Mouse (Mus musculus): ENCODE data around the gene Socs7.

The Socs7 gene

GRCm38 (mm10) chr11:97416637-97417035, 54.3 kb downstream of the Socs7 start:
- no peak for DNase-seq (ENCODE audit: low spot score in 2 of 2)

DNA sequence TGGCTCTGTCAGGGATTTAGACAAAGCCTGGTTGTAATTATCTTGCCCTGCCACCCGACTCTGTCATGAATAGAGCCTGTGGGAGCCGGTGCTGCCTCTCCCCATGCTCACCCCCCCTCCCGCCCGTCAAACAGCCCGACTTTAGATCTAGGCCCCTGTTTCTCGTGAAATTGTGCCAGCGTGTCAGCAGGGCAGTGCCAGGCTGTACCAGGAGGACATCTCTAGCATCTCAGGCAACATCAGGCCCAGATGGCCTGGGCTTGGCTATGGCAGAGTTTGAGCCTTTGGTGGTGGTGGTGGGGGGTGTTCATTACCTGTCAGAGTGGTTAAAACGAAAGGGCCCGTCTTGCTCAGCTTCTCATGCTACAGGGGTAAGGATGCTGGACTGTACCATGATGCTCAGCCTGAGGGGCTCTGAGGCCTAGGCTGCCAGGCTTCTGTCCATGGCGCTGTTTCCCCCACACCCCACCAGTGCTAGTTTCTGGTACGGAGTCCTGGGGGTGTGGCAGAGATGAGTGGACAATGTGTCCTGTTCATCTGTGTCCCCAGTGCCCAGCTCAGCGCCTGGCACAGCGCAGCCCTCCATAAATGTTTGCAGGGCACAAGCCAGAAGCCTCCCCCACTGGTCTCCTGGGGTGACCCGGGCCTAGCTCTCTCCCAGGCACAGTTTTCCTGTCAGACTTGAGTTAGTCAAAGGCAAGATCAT, 56.6 kb downstream of the Socs7 start:
- peak in 1 of 2 experiments; percentile 63 for DNase-seq (ENCODE audit: low spot score in 2 of 2)

- DNase-seq (ENCODE audit: low spot score in 2 of 2): no peak
These were observed 57.2 kb downstream of the Socs7 start for GRCm38 (mm10) chr11:97419540-97419900.

DNA sequence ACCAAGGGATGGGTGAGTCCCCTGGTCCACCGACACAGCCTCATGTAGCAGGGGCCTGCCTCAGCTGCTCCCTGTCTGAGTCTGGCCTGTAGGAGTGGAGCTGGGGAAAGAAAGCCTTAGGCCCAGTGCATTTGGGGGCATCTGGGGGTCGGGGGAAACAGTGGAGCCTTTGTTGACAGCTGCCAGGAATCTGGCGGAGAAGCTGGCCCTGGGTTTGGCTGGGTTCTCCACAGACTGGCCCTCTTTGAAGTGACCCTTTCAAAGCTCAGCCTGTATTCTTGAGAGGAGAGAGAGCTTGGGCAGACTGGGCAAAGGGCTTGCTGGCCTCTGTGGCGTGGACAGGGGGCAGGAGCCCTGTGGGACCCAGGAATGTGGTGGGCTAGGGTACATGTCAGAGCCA, 60.2 kb downstream of the Socs7 start:
- peak in 1 of 2 experiments; percentile 70 for DNase-seq (ENCODE audit: low spot score in 2 of 2)

- no peak for DNase-seq (ENCODE audit: low spot score in 2 of 2)
These were observed 61.8 kb downstream of the Socs7 start for GRCm38 (mm10) chr11:97424092-97424692.

GRCm38 (mm10) chr11:97424802-97425201, 62.5 kb downstream of the Socs7 start:
- DNase-seq (ENCODE audit: low spot score in 2 of 2): no peak

DNA sequence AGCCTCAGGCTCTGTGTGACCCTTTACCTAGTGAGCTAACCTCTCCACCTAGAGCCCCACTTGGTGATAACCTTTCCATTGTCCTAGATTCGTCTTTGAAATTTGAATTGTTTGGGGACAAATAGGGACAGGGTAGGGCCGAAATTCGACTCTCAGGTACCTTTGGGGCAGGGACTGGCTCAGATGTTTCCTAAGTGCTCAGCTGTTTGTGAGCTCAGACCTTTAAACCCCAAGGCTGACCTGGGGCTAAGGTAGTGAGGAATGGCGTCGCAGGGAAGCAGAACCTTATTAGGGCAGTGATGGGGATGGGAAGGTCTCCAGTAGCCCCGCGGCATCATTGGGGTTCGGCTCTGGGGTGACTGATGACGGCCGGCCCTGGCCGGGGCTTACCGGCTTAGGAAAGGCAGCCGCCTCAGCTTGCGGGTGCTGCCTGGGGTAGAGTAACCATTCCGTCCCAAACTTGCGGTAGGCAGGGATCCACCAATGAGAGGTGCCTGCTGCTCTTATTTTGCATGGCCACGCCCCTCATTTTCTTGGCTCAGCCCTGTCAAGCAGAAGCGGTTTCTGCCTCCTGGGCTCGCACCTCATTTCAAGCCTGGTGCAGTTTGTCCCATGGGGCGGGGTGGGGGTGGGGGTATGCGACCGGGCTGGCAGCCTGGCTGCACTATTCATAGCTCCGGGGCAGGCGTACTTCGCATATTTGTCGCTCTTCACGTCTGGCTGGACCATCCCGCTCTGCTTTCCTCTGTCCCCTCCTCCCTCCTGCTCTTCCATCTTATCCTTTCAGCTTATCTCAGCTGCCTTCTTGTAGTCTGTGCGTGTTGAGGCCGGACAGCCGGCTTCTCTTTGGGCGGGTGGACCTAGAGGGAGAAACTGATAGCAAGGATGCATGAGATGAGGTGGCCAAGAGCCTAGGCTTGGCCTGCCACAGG, 65.7 kb downstream of the Socs7 start:
- peak in 1 of 2 experiments; percentile 66 for DNase-seq (ENCODE audit: low spot score in 2 of 2)

GRCm38 (mm10) chr11:97428726-97429077, 66.4 kb downstream of the Socs7 start:
- no peak for DNase-seq (ENCODE audit: low spot score in 2 of 2)

- DNase-seq (ENCODE audit: low spot score in 2 of 2): no peak
These were observed 67.3 kb downstream of the Socs7 start for GRCm38 (mm10) chr11:97429615-97430014.

DNA sequence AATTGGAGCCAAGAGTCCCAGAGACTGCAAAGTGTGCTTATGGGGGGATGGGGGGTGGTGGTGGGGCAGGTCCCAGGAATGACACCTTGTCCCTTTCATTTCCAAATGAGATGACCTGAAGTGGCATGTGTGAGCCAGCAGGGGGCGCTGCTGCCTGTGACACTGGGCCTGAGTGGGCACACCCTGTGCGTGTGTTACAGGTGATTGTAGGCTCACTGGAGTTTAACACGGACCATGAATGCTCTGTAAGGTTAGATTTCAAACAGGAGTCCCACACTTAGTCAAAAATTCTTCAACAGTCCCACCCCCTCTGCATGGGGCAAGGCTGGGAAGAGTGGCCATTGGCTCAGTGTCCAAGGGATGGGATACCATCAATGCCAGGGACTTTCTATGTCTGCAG, 69.7 kb downstream of the Socs7 start:
- no peak for DNase-seq (ENCODE audit: low spot score in 2 of 2)

DNA sequence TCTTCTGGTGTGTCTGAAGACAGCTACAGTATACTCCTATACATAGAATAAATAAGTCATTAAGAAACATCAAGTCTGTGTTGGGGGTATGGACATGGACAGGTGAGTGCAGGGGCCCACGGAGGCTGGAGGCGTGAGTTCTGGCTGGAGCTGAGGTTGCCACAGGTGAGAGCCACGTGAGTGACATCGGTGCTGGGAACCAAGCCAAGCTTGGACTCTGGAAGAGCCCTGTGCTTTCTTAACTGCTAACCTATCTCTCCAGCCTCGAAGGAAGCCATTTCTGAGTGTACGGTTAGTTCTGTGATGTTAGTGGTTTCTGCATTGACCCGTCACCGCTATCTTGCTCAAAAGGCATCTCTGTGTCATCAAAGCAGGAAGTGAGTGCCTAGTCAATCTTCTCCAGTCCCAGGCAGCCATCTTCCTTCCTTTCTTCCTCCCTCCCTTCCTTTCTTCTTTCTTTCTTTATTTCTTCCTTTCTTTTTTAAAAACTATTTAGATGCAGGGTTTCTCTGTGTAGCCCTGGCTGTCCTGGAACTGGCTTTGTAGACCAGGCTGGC, 70.7 kb downstream of the Socs7 start:
- DNase-seq (ENCODE audit: low spot score in 2 of 2): no peak

DNA sequence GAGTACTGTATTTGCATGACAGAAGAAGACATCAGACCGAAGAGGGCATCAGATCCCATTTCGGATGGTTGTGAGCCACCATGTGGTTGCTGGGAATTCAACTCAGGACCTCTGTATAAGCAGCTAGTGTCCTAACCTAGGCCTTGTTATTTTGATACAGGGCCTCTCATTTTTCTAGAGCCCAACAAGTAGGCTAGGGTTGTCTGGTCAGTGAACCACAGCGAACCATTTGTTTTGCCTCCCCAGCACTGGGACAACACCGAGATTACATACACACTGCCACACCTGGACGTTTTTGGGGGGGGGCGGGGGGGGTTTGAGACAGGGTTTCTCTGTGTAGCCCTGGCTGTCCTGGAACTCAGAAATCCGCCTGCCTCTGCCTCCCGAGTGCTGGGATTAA, 71.8 kb downstream of the Socs7 start:
- DNase-seq (ENCODE audit: low spot score in 2 of 2): no peak

- peak in 1 of 2 experiments; percentile 58 for DNase-seq (ENCODE audit: low spot score in 2 of 2)
These were observed 72.5 kb downstream of the Socs7 start for GRCm38 (mm10) chr11:97434704-97435454.

- DNase-seq (ENCODE audit: low spot score in 2 of 2): no peak
These were observed 73.6 kb downstream of the Socs7 start for GRCm38 (mm10) chr11:97435808-97436491.

DNA sequence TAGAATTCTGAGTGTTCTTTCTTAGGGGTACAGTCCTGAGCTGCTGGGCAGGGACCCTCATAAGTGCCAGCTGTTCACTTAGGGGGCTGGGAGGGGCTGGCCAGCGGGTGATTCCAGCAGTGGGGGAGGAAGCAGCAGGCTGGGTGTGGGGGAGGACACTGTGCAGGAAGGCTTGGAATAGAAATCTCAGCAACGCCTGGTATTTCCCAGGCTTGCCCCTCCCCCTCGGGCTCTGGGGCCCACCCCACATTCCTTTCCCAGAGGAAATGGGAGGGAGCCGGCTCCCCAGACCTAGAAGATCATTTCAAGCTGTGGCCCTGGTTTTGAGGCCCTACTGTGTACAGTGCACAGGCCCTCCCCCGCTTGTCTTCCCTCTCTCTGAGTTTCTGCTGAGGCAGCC, 75.4 kb downstream of the Socs7 start:
- no peak for DNase-seq (ENCODE audit: low spot score in 2 of 2)

DNA sequence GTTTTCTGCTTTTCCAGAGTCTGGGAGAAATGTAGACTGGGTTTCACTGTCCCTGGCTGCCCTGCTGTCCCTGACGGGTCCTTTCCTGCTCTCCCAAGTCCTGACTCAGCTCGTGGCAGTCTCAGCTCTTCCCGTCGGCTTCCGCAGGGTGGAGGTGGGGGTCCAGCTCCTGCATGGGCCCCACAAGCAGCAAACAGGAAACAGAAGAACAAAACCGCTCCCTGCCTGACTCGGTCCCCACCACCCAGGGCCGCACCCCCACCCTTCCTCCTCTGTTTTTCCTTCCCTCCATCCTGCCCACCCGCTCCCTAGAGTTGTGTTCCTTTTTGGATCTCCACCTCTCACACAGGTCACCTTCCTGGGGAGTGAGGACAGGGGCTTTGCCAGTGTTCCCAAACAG, 76.5 kb downstream of the Socs7 start:
- no peak for DNase-seq (ENCODE audit: low spot score in 2 of 2)

DNA sequence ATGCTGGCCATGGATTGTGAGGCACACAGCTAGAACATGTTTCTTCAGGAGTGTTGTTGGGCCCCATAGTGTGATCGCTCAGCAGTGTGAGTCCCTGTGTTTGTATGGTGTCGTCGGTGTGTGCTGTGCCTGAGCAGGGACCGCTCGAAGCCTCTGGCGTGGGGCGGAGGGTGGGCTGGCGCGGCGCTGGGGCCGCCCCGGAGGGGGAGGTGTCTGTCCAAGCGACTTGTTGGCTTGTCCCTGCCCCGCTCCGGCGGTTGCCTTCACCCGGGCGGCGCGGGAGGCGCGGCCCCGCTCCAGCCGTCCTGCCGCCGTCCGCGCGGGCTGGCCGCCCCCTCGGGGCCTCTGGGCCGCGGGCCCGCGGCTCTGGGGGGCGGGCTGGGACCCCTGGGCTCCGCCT, 77.6 kb downstream of the Socs7 start:
- DNase-seq (ENCODE audit: low spot score in 2 of 2): no peak

- DNase-seq (ENCODE audit: low spot score in 2 of 2): no peak
These were observed 78.1 kb downstream of the Socs7 start for GRCm38 (mm10) chr11:97440441-97440881.

GRCm38 (mm10) chr11:97441036-97441657, 78.8 kb downstream of the Socs7 start:
- peak in 1 of 2 experiments; percentile 55 for DNase-seq (ENCODE audit: low spot score in 2 of 2)

GRCm38 (mm10) chr11:97441658-97442125, 79.3 kb downstream of the Socs7 start:
- DNase-seq (ENCODE audit: low spot score in 2 of 2): no peak
